Mouse (Mus musculus): Measurements from ENCODE around the gene Phactr3.

Phactr3 gene

GRCm38 (mm10) chr2:178137518-178137917 lies 18.7 kb downstream of the Phactr3 start:
- DNase-seq (ENCODE audit: low spot score) = peak; percentile 67

DNA sequence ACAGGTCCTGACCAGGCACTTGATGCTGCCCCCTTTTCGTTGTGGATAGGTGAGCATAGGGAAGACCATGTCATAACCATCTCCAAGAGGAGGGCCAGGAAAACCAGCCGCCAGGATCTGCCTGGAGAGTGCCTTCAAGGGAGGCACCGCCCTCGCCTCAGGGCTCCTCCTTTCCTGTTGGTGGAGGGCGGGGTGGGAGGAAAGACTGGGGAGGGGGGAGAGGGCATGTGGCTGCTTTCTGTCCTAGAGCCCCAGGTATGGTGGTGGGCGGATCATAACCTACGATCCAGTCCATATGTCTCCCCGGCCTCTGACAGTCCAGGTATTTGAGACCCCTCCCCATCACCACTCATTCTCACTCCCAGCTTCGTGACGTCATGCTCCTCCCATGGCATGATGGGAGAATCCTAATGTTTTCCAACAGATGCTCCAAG lies 22.7 kb downstream of the Phactr3 start:
- DNase-seq (ENCODE audit: low spot score) = peak; percentile 79

GRCm38 (mm10) chr2:178142291-178143023 lies 23.7 kb downstream of the Phactr3 start:
- DNase-seq (ENCODE audit: low spot score) = no peak

GRCm38 (mm10) chr2:178143024-178143415 lies 24.2 kb downstream of the Phactr3 start:
- no peak for DNase-seq (ENCODE audit: low spot score)

DNA sequence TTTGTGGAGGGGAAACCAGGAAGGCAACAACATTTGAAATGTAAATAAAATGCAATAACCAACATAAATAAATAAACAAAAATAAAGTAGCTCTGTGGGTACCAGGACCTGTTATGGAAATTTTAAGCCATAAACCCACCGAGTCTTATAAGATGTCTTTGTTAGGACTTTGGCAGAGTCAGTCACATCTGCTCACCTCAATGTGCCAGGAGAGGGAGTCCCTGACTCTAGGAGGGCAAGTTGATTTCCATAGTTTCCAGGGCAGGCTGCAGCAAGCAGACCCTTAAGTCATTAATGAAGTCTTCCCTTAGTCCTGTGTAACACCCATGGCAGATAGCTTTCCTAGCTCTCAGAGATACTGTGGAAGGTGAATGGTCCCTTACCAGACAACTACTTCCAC lies 25.1 kb downstream of the Phactr3 start:
- DNase-seq (ENCODE audit: low spot score) = no peak

GRCm38 (mm10) chr2:178149312-178149711 lies 30.5 kb downstream of the Phactr3 start:
- DNase-seq (ENCODE audit: low spot score) = no peak

DNA sequence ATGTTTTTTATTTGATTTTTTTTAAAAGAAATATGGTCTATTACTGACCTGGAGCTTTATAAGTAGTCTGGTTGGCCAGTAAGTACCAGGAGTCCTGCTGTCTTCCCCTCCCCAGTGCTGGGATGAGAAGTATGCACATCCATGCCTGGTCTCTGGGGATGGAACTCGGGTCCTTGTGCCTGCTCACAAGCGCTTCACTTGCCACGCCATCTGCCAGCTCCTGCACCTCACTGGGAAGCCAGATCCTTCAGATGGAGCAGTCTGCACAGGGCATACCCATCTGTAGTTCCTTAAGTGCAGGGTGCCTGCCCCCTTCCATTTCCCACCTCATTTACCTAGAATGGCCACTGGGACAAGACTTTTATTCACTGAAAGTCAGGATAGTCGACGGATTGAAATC lies 31.9 kb downstream of the Phactr3 start:
- no peak for DNase-seq (ENCODE audit: low spot score)

DNA sequence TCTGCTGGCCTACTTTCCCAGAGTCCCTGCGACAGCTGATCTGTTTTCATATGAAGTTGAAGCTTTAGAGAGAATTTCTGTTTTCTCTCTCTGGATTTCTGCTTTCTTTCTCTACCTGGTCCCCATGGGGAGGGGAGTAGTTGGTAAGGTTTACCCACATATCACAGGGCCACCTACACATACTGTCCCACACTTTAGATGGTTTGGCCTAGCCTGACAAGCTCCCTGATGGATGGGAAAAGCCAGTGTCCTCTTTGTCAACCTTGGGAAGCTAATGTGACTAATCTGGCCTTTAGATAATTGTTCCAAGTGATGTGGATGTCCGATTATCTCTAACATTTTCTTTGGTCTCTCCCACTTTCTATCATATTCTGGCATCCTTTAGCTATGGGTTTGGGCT lies 34.8 kb downstream of the Phactr3 start:
- no peak for DNase-seq (ENCODE audit: low spot score)

DNA sequence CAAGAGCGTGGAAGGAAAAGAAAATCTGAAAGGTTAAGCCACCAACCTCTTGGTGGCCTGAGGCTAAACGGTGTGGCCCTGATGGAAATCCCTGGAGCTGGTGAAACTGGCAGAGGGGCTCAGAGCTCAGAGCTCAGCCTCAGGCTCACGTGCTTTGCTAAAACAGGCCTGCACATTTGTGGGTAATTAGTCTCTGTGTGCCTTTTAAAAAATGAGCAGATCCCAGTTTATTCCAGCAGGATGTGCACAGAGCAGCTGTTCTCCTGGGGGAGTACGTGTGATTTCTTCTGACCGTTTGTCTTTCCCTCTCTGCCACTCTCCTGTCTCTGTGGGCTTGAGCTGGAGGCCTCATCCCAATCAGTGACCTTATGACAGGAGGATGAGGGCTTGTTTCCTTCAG lies 35.4 kb downstream of the Phactr3 start:
- peak; percentile 37 for DNase-seq (ENCODE audit: low spot score)

GRCm38 (mm10) chr2:178154576-178154975 lies 35.8 kb downstream of the Phactr3 start:
- peak; percentile 46 for DNase-seq (ENCODE audit: low spot score)

DNA sequence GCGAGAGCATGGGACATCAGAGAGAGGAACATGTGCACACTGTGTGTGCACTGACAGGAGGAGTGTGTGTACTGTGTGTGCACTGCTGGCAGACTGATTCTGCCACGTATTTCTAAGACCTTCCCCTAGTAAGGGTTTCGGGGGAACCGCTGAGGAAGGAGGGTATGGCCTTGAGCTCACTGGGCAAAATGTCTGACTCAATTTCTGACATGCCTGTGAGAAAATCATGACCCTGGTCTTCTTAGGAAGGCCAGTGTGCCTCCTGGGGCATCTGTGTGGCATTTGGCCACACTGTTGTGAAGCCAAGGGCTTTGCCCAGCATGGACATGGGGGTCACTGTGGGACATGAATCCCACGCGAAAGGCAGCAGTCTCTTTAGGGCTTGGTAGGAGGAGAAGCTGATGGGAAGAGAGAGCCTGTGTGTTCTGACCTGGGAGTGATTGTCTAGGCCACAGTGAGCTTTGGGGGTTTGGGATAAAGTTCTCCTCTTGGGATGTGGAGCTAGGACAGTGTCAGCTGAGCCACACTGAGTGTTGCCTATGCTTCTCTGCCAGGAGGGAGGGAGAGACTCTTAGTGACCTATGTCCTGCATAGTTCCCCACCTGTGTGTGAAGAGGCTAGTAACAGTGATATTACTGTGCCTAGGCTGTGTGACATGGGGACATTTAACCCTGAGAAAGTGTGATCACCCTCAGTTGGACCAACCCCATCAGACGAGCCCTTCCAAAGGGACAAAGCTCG lies 36.6 kb downstream of the Phactr3 start:
- no peak for DNase-seq (ENCODE audit: low spot score)

- no peak for DNase-seq (ENCODE audit: low spot score)
Measured at GRCm38 (mm10) chr2:178155917-178156282, 37.1 kb downstream of the Phactr3 start.

DNA sequence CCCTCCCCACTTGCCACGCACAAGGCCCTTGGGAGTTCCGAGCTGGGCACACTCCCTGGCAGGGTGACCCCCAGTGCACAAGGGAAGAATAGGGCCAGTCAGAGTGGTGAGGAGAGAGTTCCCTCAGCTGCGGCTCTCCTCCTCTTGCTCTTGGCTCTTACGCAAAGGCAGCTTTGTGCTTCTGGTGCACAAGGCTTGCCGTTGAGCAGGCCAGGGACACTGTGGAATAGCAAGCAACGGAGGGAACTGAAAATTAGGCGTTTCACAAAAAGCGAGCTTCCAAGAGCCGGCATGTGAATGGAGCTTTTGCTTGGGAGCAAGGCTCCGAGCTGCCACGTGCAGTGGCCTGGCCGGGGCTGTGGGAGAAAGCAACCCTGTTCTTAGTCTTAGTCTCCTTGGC lies 40.2 kb downstream of the Phactr3 start:
- DNase-seq (ENCODE audit: low spot score) = peak; percentile 78

GRCm38 (mm10) chr2:178163981-178164380 lies 45.2 kb downstream of the Phactr3 start:
- DNase-seq (ENCODE audit: low spot score) = no peak

- DNase-seq (ENCODE audit: low spot score) = no peak
Measured at GRCm38 (mm10) chr2:178165943-178166342, 47.2 kb downstream of the Phactr3 start.

DNA sequence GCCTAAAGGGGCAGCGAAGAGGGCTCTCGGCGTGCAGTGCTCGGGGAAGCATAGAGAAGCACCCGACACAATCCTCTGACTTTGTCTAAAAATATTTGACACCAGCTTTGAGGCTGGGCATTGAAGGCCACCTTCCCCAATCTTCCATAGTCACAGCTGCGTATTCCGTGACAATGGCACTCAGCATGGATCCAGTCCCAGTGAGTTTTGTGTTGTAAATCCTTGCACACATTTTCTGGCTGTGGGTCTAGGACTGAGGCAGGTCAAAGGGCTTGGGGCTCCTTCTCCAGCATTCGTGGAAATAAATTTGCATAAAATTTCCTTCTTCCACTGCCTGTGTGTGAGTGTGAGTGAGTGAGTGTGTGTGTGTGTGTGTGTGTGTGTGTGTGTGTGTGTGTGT lies 51.2 kb downstream of the Phactr3 start:
- DNase-seq (ENCODE audit: low spot score) = no peak

GRCm38 (mm10) chr2:178173951-178174350 lies 55.2 kb downstream of the Phactr3 start:
- no peak for DNase-seq (ENCODE audit: low spot score)

- peak; percentile 45 for DNase-seq (ENCODE audit: low spot score)
Measured at GRCm38 (mm10) chr2:178175286-178175931, 56.6 kb downstream of the Phactr3 start.

DNA sequence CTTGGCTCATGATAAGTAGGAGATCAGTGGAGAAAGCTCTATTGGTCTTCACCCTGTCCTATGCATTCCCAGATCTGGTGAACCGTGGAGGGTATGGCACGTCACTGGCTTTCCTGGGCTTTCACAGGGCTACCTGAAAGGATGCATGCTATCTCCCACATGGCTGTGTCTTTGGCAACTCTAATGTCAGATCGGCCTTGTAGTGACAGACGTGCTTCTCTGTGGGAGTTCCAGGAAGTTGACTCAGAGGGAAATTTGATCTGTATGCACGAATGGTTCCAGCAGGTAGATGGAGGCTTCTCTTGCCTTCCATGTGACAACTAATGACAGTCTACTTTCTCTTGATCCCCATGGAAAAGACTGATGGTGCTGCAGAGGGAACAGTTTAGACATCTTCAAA lies 65.5 kb downstream of the Phactr3 start:
- DNase-seq (ENCODE audit: low spot score) = no peak

DNA sequence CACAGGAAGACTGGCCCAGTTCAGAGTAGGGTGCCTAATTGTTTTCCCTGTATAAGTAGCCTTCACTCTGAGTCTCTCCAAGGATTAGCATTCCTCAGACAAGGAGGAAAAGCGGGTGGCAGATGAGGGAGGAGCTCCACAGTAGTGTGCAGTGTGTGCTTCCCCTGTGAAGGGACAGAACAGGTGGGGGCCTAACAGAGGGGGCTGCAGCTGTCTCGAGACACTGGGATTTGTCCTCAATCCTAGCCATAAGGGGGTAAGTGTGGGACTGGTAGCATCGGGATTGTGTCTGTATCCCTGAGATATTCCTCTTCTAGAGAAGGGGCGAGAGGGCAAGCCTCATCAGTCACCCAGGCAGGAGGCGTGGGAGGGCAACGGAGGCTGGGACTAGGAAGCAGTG lies 66.1 kb downstream of the Phactr3 start:
- no peak for DNase-seq (ENCODE audit: low spot score)

- no peak for DNase-seq (ENCODE audit: low spot score)
Measured at GRCm38 (mm10) chr2:178188988-178189387, 70.2 kb downstream of the Phactr3 start.

- peak; percentile 54 for DNase-seq (ENCODE audit: low spot score)
Measured at GRCm38 (mm10) chr2:178192881-178193280, 74.1 kb downstream of the Phactr3 start.

- DNase-seq (ENCODE audit: low spot score) = no peak
Measured at GRCm38 (mm10) chr2:178193445-178193844, 74.7 kb downstream of the Phactr3 start.
